Mouse (Mus musculus) olfactory bulb, adult 2 months (tissue): ENCODE data around the gene Gtpbp6. TPM values are rescaled to one million over a fixed set of nuclear protein-coding genes. Genes with fewer than 3 reads are reported as not detected.
"Not testable (repeated sequence)": the region's sequence is repeated elsewhere in the genome, so short reads cannot be mapped to it uniquely, and the experiment has no call there.

ENCODE experiments used
- H3K27ac ChIP-seq: fragments of 200-500 bp; 2 replicates; pipeline ENCODE4 v1.5.1; 2012; ENCODE audit warnings: low read depth, low read length; ENCODE audit not compliant: insufficient read depth
- H3K4me1 ChIP-seq: fragments of 200-500 bp; 2 replicates; pipeline ENCODE4 v1.6.1; 2012; ENCODE audit warnings: low read length; ENCODE audit not compliant: control insufficient read depth, insufficient read depth
- H3K4me3 ChIP-seq: fragments of 200-500 bp; 2 replicates; pipeline ENCODE4 v1.5.1; 2012; ENCODE audit warnings: mild to moderate bottlenecking, low read depth, low read length, moderate library complexity; ENCODE audit not compliant: insufficient read depth
- CTCF ChIP-seq: fragments of 200-500 bp; IDR thresholded peaks from 2 replicates; pipeline ENCODE4 v1.5.1; 2012; ENCODE audit warnings: low read depth, mild to moderate bottlenecking, low read length, moderate library complexity; ENCODE audit not compliant: insufficient read depth
- POLR2A ChIP-seq: fragments of 200-500 bp; IDR thresholded peaks from 2 replicates; pipeline ENCODE4 v1.6.1; 2012; ENCODE audit warnings: mild to moderate bottlenecking, low read depth, low read length, moderate library complexity; ENCODE audit not compliant: insufficient read depth
- WGBS: fragments of 180-500 bp; shearing (Covaris S2); methylation state at CpG from one replicate; pipeline ENCODE4 v1.1.7; 2018; 5-methylcytosine and 5-hydroxymethylcytosine counted together
- polyA plus RNA-seq: library from polyadenylated mRNA; stranded (reverse); fragments of >200 nt; gene quantifications from 2 replicates; pipeline ENCODE4 v1.2.4, GENCODE M21; 2012; ENCODE audit warnings: low replicate concordance; ENCODE audit not compliant: missing spikeins, insufficient read depth, insufficient read length

The Gtpbp6 gene
- polyA plus RNA-seq, 1 experiment: not detected

DNA sequence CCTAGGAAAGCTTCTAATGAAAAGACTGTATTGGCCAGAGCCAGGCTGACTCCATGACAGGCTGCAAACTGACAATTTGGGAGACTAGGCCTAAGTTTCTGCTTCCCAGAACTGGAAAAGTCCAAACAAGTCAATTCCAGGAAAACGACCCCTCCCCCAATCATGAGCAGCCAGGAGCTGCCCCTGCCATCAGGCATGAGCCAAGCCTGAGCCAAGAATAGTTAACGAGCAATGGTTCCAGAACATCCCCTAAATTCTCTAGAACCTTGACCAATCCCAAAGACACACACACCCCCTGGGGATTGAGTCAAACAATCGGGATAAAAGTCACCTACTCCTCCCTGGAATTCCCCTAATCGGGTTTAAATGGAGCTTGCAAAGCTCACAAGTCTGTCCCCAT is 25.0 kb downstream of the Gtpbp6 start:
- H3K4me1 ChIP-seq: no peaks in the 10 kb centered on the region
- no peak overlapping the region for H3K4me3 ChIP-seq
- no peak overlapping the region for H3K27ac ChIP-seq
- WGBS: 88% methylated on average over 4 of the region's 4 CpGs
- TF ChIP-seq CTCF (no peak), POLR2A (no peak)

DNA sequence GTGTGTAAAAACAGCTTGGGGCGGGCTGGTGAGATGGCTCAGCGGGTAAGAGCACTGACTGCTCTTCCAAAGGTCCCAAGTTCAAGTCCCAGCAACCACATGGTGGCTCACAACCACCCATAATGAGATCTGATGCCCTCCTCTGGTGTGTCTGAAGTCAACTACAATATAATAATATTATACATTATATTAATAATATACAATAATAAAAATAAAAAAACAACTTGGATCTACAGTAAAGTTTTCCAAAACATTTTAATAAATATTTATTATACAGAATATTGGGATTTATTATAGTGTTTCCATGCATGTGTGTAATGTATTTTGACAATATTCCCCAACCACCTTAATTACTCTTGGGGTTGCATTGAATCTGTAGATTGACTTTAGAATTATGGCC is 35.6 kb downstream of the Gtpbp6 start, which contains the start of gene Gm17655:
TSS of gene Gm17655 (minus strand) at position 101 of the 400 bp plus-strand sequence.
- 69% methylated on average over 2 of the region's 2 CpGs for WGBS
- not testable (repeated sequence) for H3K4me1 ChIP-seq, H3K27ac ChIP-seq, H3K4me3 ChIP-seq

DNA sequence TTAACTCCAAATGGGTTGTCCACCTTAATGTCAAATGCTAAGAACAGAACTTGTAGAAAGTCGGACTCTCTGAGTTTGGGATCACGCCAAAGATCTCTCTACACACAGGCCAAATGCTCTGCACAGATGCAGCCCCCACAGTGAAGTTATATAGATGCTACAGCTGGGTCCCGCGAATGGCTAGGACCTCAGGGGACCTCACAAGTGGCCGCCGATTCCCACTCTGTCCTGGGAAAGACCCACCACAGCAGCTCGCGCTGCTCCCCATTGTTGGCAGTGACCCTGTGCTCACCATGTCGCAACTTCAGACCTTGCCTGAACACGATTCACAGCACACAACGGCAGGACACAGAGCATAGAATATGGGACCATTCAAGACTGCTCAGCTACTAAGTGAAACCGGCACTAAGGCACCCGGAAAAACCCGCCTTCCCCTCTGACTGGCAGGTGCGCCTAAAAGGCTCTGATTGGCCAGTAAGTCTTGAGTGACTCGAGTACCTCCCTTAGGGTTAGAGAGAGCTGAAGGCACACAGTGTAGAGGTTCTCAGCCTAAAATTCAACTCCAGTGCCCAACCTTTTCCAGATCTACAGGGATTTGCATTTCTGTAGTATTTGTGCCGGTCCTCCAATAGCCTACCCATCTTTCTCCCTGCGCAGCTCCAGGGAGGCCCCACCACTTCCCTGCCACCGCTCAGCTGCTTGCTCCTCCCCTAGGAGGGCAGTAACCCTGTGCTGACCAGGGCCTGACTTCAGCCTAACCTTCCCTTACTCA is 50.2 kb downstream of the Gtpbp6 start:
- no peak for TF ChIP-seq POLR2A
- no peak for TF ChIP-seq CTCF
- WGBS: 3% methylated on average over 19 of the region's 19 CpGs
- Histone ChIP-seq H3K4me3 (peak overlapping the region; percentile 83), H3K4me1 (no peaks in the 10 kb centered on the region), H3K27ac (peak overlapping the region; percentile 72)

Other genes with a start within 250 kb of the Gtpbp6 start
- gene Gm15446, start 184.8 kb downstream of the Gtpbp6 start, polyA plus RNA-seq: not detected in 2 replicates
- not detected in 2 replicates for gene Zfp932, start 111.7 kb downstream of the Gtpbp6 start, polyA plus RNA-seq
- gene Gm17655, start 35.7 kb downstream of the Gtpbp6 start, polyA plus RNA-seq: not detected in 2 replicates
- not detected in 2 replicates for gene Gm35315, start 13.8 kb downstream of the Gtpbp6 start, polyA plus RNA-seq
- gene Plcxd1, start 8.2 kb downstream of the Gtpbp6 start, polyA plus RNA-seq: not detected in 2 replicates
- gene Zfp605, start 1.9 kb upstream of the Gtpbp6 start, polyA plus RNA-seq: not detected in 2 replicates
- gene Chfr, start 27.6 kb upstream of the Gtpbp6 start, polyA plus RNA-seq: not detected in 2 replicates
- gene Golga3, start 68.5 kb upstream of the Gtpbp6 start, polyA plus RNA-seq: 37.2 TPM in 1 of 2 replicates, not detected in the other
- not detected in 2 replicates for gene Ankle2, start 122.8 kb upstream of the Gtpbp6 start, polyA plus RNA-seq
- not detected in 2 replicates for gene Pgam5, start 161.7 kb upstream of the Gtpbp6 start, polyA plus RNA-seq
- gene Pxmp2, start 178.0 kb upstream of the Gtpbp6 start, polyA plus RNA-seq: not detected in 2 replicates
- not detected in 2 replicates for gene Pole, start 178.1 kb upstream of the Gtpbp6 start, polyA plus RNA-seq
- not detected in 2 replicates for gene P2rx2, start 235.0 kb upstream of the Gtpbp6 start, polyA plus RNA-seq
- gene Lrcol1, start 236.5 kb upstream of the Gtpbp6 start, polyA plus RNA-seq: not detected in 2 replicates